Mouse (Mus musculus): Measurements from ENCODE around the gene Tsga10ip. TPM values are rescaled to one million over a fixed set of nuclear protein-coding genes. Genes with fewer than 3 reads are reported as not detected.

Gene Tsga10ip
- 0.61 and 1.2 TPM in 2 replicates for polyA plus RNA-seq (2012)

GRCm38 (mm10) chr19:5402293-5402692 is at the start of gene Tsga10ip:
Gene Tsga10ip (minus strand): TSS chr19:5402526.

DNA sequence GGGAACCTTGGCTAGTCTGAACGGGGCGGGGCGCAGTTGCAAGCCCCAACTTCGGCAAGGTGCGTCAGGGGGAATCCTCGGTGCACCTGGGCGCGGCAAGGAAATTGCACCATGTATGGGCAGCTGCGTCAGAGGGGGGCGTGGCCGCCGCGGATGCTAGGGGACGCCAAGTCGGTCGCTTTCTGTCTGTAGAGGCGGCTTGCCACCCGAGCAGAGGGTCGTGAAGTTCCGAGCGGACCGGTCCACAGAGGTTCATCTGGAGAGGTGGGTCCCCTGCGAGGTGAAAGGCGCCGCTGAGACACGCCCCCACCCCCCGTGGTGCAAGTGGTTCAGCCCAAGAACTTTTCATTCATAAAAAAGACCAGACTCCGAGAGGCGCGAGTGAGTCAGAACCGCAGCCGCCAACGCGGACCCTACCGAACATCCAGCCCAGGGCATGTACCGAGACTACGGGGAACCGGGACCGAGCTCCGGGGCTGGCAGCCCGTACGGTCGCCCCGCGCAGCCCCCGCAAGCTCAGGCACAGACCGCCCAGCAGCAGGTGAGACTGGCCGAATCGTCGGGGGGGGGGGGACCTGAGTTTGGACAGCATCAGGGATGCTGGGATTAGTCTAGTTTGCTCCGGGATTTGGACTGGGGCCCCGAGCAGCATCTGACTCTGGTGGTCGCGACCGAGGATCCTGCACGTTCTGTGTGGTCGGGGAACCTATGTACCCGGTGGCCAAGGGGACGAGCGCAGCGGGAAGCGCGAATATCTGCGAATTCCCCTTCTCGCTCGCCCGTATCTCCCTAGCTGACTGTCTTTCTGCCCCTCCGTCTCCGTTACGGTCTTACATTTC is 45.4 kb upstream of the Tsga10ip start, which contains the start of gene Fosl1:
Fosl1 (plus strand) TSS at position 33 of the 839 bp plus-strand sequence.

DNA sequence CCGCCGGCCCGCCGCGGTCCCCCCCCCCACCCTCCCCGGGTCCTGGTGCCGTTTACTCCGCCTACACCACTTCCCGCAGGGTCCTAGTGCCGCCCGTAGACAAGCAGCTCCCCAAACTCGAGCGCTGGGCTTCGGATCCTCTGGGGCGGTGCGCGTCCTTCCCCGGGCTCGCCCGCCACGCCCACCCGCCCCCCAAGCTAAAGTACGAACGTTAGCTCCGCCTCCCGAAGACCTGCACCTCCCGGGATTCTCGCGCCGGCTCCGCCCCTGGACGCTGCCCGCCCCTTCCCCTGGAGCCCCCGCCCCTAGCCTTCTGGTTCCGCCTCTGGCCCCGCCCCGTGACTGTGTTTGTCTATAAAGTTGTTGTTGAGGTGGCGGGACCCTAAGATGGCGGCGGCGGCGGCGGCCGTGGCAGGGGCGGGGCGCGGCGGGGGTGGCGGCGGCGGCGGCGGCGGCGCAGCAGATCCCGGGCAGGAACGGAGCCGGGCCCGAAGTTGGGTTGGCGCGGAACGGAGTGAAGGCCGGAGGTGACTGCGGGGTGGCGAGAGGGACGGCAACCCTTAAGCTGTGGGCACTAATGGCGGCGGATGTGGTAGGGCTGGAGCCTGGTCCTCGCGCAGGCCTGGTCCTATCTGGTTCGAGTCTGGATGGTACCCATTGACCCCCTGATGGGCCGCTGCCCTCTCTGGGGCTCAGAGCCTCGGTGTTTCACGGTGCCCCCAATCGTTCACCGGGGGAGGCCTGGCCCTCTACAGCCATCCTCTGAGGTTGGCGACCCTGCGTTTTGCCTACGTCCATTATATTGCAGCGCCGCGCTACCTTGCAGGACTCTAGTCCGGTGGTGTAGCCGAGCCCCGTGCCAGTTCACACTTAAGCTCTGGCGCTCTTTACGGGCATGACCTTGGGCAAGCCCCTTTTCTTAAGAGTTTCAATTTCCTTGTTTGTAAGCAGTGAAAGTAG is 22.7 kb upstream of the Tsga10ip start, which contains the start of the genes Drap1 and AI837181:
Drap1 (minus strand) TSS at position 198 of the 960 bp plus-strand sequence.
AI837181 (plus strand) TSS at position 363 of the 960 bp plus-strand sequence.

GRCm38 (mm10) chr19:5388588-5389242 is 13.6 kb downstream of the Tsga10ip start, which contains the start of gene Sart1:
Gene Sart1 (minus strand): TSS chr19:5388703.

GRCm38 (mm10) chr19:5367053-5367359 is 35.3 kb downstream of the Tsga10ip start, which contains the start of gene Banf1:
Gene Banf1 (minus strand): TSS chr19:5367168.

DNA sequence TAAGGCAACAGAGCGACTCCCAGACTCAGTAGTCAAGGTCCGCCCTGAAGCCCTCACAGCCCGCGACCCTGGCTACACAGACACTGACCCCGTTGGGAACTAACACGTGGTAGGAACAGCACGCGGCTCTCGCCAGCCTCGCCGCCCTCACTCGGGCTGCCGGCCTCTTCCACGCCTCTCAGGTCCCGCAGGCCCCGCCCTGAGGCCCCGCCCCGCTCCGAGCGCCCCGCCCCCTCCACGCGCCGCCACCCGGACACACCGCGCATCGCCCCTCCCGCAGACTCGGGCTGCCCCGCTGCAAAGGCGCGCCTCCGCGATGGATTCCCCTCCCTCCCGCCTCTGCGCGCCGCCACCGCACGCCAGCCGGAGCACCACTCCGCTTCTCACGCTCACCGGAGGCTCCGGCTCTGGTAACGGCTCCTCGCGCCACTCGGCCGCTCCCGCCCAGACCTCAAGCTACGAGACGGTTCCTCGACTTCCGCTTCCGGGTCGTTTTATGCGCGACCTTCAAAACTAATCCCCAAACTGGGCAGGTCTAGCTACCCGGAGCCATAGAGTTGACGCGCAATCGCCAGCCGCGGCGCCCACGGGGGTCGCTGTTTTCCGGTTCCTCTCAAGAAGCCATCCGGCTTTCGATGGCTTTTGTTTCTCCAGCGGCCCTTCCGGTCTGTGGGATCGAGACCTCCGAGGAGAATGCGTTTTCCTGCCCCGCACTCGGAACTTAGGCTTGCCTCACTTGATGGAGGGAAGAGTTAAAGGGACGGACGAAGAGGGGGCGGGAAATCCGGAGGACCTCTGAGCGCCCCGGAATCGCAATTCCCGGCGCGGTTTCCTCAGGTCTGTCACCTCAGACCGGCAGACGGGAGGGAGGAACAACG is 35.9 kb downstream of the Tsga10ip start, which contains the start of gene Eif1ad:
Eif1ad (plus strand) TSS at position 567 of the 878 bp plus-strand sequence.

GRCm38 (mm10) chr19:5349502-5349873 is 52.8 kb downstream of the Tsga10ip start, which contains the start of gene Cst6:
Gene Cst6 (minus strand): TSS chr19:5349574.

Other genes starting within 250 kb of the Tsga10ip start
- 28.6 and 34.9 TPM in 2 replicates for gene Pacs1, start 129.4 kb downstream of the Tsga10ip start, polyA plus RNA-seq (2012)
- gene Sf3b2, start 107.1 kb downstream of the Tsga10ip start, polyA plus RNA-seq (2012): 327 and 332 TPM in 2 replicates
- gene Gal3st3, start 104.2 kb downstream of the Tsga10ip start, polyA plus RNA-seq (2012): not detected in 2 replicates
- gene Catsper1, start 66.8 kb downstream of the Tsga10ip start, polyA plus RNA-seq (2012): not detected in 2 replicates
- gene Cst6, start 53.0 kb downstream of the Tsga10ip start, polyA plus RNA-seq (2012): 0.10 and 0.16 TPM in 2 replicates
- 80.0 and 86.0 TPM in 2 replicates for gene Eif1ad, start 35.8 kb downstream of the Tsga10ip start, polyA plus RNA-seq (2012)
- 239 and 280 TPM in 2 replicates for gene Banf1, start 35.4 kb downstream of the Tsga10ip start, polyA plus RNA-seq (2012)
- 170 and 280 TPM in 2 replicates for gene Sart1, start 13.8 kb downstream of the Tsga10ip start, polyA plus RNA-seq (2012)
- gene Drap1, start 22.5 kb upstream of the Tsga10ip start, polyA plus RNA-seq (2012): 476 and 605 TPM in 2 replicates
- gene AI837181, start 22.6 kb upstream of the Tsga10ip start, polyA plus RNA-seq (2012): 69.9 and 80.4 TPM in 2 replicates
- 24.1 and 26.4 TPM in 2 replicates for gene Fosl1, start 45.0 kb upstream of the Tsga10ip start, polyA plus RNA-seq (2012)
- gene Ccdc85b, start 55.4 kb upstream of the Tsga10ip start, polyA plus RNA-seq (2012): 11.6 and 13.9 TPM in 2 replicates
- gene Fibp, start 58.1 kb upstream of the Tsga10ip start, polyA plus RNA-seq (2012): 133 and 139 TPM in 2 replicates
- 0.66 and 0.91 TPM in 2 replicates for gene Ctsw, start 66.0 kb upstream of the Tsga10ip start, polyA plus RNA-seq (2012)
- gene Efemp2, start 71.4 kb upstream of the Tsga10ip start, polyA plus RNA-seq (2012): 0.29 and 0.65 TPM in 2 replicates
- 35.9 and 39.4 TPM in 2 replicates for gene Mus81, start 85.9 kb upstream of the Tsga10ip start, polyA plus RNA-seq (2012)
- 937 and 1,300 TPM in 2 replicates for gene Cfl1, start 87.9 kb upstream of the Tsga10ip start, polyA plus RNA-seq (2012)
- 0.09 and 0.13 TPM in 2 replicates for gene 1700020D05Rik, start 101.3 kb upstream of the Tsga10ip start, polyA plus RNA-seq (2012)
- 1.4 and 1.8 TPM in 2 replicates for gene Snx32, start 108.0 kb upstream of the Tsga10ip start, polyA plus RNA-seq (2012)
- gene Ovol1, start 158.1 kb upstream of the Tsga10ip start, polyA plus RNA-seq (2012): 0.15 and 0.43 TPM in 2 replicates
- gene Ap5b1, start 165.5 kb upstream of the Tsga10ip start, polyA plus RNA-seq (2012): 13.8 and 24.3 TPM in 2 replicates
- 428 and 481 TPM in 2 replicates for gene Rnaseh2c, start 199.3 kb upstream of the Tsga10ip start, polyA plus RNA-seq (2012)
- gene Kat5, start 207.7 kb upstream of the Tsga10ip start, polyA plus RNA-seq (2012): 72.7 and 88.5 TPM in 2 replicates
- 186 and 217 TPM in 2 replicates for gene Rela, start 235.0 kb upstream of the Tsga10ip start, polyA plus RNA-seq (2012)